Mouse (Mus musculus) hindbrain, embryonic 14.5 days (tissue): ENCODE results near the gene Sh3bgrl2. TPM values are rescaled to one million over a fixed set of nuclear protein-coding genes. Genes with fewer than 3 reads are reported as not detected.

Experiments
- ATAC-seq: fragments of 200-750 bp; cut with Nextera tagmentation; 2 replicates; pipeline ENCODE4 v1.8.0; 2017; ENCODE audit warnings: moderate number of reproducible peaks, mild to moderate bottlenecking, moderate TSS enrichment, moderate library complexity; ENCODE audit not compliant: low FRiP score
- DNase-seq: peaks from one replicate; pipeline ENCODE4 v3.0.0-alpha.2; 2015; ENCODE audit warnings: low spot score
- H3K27ac ChIP-seq: fragments of 300-500 bp; sonication (generic); 2 replicates; pipeline ENCODE4 v1.5.1; 2014; ENCODE audit warnings: mild to moderate bottlenecking, moderate library complexity
- H3K27me3 ChIP-seq: fragments of 300-500 bp; sonication (generic); 2 replicates; pipeline ENCODE4 v1.6.1; 2014; ENCODE audit warnings: mild to moderate bottlenecking, low read length, mixed read lengths; ENCODE audit not compliant: control insufficient read depth, insufficient read depth
- H3K36me3 ChIP-seq: fragments of 300-500 bp; sonication (generic); replicated peaks from 2 replicates; pipeline ENCODE4 v1.6.1; 2014; ENCODE audit not compliant: control insufficient read depth, insufficient read depth
- H3K4me1 ChIP-seq: fragments of 300-500 bp; sonication (generic); replicated peaks from 2 replicates; pipeline ENCODE4 v1.6.1; 2014; ENCODE audit warnings: antibody characterized with exemption, low read length, mixed read lengths; ENCODE audit not compliant: control insufficient read depth, insufficient read depth
- H3K4me2 ChIP-seq: fragments of 300-500 bp; sonication (generic); replicated peaks from 2 replicates; pipeline ENCODE4 v1.6.1; 2014; ENCODE audit warnings: mild to moderate bottlenecking, moderate library complexity
- H3K4me3 ChIP-seq: fragments of 300-500 bp; sonication (generic); replicated peaks from 2 replicates; pipeline ENCODE4 v1.5.1; 2014; ENCODE audit warnings: mild to moderate bottlenecking, low read length
- H3K9ac ChIP-seq: fragments of 300-500 bp; sonication (generic); 2 replicates; pipeline ENCODE4 v1.6.1; 2014
- H3K9me3 ChIP-seq: fragments of 300-500 bp; sonication (generic); 2 replicates; pipeline ENCODE4 v1.6.1; 2016; ENCODE audit warnings: low read length; ENCODE audit not compliant: control insufficient read depth
- WGBS: fragments of 180-500 bp; shearing (Covaris S2); extraction: QIAGEN DNeasy Blood & Tissue Kit; methylation state at CpG from one replicate; pipeline ENCODE4 v1.1.7; 2014; 5-methylcytosine and 5-hydroxymethylcytosine counted together
- polyA plus RNA-seq: library from polyadenylated mRNA; unstranded; fragments of >200 nt; fragmentation: Nextera tagmentation; extraction: Ambion mirVana; gene quantifications from 2 replicates; pipeline ENCODE4 v1.2.1, GENCODE M21; 2014

The Sh3bgrl2 gene
- polyA plus RNA-seq, 1 experiment from 2014 or later = 9.7 TPM

DNA sequence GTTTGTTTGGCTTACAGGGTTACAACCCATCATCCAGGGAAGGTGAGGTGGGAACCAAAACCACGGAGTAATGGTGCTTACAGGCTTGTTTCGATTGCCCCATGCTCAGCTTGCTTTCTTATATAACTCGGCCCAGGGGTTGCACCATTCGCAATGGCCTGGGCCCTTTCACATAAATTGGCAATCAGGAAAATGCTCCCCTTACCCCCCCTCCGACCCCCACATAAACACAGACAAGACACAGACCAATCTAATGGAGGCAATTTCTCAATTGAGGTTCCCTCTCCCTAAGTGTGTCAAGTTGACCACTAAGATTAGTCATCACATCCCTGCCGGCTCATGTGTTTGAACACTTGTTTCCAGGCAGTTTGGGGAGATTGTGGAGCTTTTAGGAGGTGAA, 82.2 kb downstream of the Sh3bgrl2 start:
- ATAC-seq (no peak), DNase-seq (no peak)
- Histone ChIP-seq H3K9me3 (no peaks in the 10 kb centered on the region), H3K4me1 (peaks cover 12% of the 10 kb centered on the region), H3K4me3 (no peak overlapping the region), H3K9ac (no peak overlapping the region), H3K27me3 (no peaks in the 10 kb centered on the region), H3K4me2 (no peak overlapping the region), H3K27ac (no peak overlapping the region), H3K36me3 (no peaks in the 10 kb centered on the region)
- WGBS = 87% methylated on average over 6 of the region's 6 CpGs

DNA sequence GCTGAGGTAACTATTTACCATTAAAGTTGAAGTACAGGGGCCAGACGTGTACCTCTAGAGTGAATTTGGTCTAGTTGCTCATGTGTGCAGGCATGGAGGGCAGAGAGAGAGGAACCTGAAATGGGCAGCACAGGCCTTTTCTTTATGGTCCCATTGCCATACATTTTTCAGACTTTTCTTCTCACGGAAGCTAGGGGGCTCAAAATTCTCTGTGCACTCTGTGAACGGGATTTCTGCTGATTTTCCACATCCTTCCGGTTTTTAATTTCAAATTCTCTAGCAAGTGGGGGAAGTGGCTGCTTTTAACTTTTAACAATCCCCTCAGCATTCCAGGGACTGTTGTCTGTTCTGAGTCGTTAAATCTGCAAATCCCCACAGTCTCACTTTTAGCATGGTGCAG, 83.8 kb downstream of the Sh3bgrl2 start:
- DNase-seq = no peak
- ATAC-seq = no peak
- H3K9ac ChIP-seq = no peak overlapping the region
- H3K4me2 ChIP-seq = no peak overlapping the region
- H3K9me3 ChIP-seq = no peaks in the 10 kb centered on the region
- peaks cover 21% of the 10 kb centered on the region for H3K4me1 ChIP-seq
- peak overlapping the region; percentile 24; the same call in 1 of the 2 replicates for H3K27ac ChIP-seq
- no peak overlapping the region for H3K4me3 ChIP-seq
- H3K36me3 ChIP-seq = no peaks in the 10 kb centered on the region
- H3K27me3 ChIP-seq = no peaks in the 10 kb centered on the region
- WGBS = 65% methylated on average over 5 of the region's 5 CpGs

DNA sequence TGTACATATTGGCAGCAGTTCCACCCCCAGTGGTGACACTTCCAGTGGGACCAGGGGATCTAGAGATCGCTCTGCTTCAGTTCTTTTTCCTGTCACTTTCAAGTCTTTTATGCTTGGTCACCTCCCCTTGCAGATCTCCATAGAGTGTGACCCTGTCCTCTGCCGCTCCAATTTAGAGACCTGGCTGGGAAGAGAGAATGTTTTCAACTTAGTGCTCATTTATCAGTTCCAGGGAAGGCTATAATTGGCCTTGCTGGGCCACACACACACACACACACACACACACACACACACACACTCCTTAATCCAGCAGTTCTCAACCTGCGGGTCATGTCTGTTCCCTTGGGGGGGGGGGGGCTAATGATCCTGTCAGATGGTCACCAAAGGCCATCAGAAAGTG, 86.6 kb downstream of the Sh3bgrl2 start:
- H3K9ac ChIP-seq = no peak overlapping the region
- no peak overlapping the region for H3K4me2 ChIP-seq
- 38% methylated on average over 3 of the region's 3 CpGs for WGBS
- DNase-seq (no peak), ATAC-seq (no peak)
- peaks cover 9% of the 10 kb centered on the region for H3K4me1 ChIP-seq
- no peaks in the 10 kb centered on the region for H3K36me3 ChIP-seq
- H3K27ac ChIP-seq = no peak overlapping the region
- H3K9me3 ChIP-seq = no peaks in the 10 kb centered on the region
- H3K4me3 ChIP-seq = no peak overlapping the region
- no peaks in the 10 kb centered on the region for H3K27me3 ChIP-seq

DNA sequence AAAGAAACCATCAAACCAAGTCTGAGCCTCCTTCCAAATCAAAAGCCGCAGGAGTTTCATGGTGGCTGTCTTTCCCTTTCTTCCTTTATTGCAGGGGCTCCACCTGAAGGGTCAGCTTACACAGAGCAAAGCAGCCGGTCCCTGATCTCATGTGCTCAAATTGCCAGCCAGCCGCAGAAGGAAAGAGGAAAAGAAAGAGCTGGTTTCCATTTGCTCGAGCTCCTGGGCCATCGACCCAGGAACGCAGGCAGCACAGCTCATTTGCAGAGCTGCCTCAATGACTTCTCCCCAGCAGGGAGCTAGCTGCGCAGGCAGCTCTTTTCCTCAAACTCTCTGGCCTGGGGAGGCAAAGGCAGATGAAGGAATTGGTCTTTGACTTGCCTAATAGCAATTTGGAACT, 87.9 kb downstream of the Sh3bgrl2 start:
- WGBS = 8% methylated on average over 7 of the region's 7 CpGs
- Histone ChIP-seq H3K4me1 (peaks cover 9% of the 10 kb centered on the region), H3K4me2 (peak overlapping the region; percentile 27), H3K27me3 (no peaks in the 10 kb centered on the region), H3K36me3 (no peaks in the 10 kb centered on the region), H3K27ac (peak overlapping the region; percentile 81), H3K9me3 (no peaks in the 10 kb centered on the region), H3K9ac (0 out of 2 replicates have a peak overlapping the region, but pooled peaks have one; percentile 24), H3K4me3 (no peak overlapping the region)
- no peak for ATAC-seq
- DNase-seq = no peak

DNA sequence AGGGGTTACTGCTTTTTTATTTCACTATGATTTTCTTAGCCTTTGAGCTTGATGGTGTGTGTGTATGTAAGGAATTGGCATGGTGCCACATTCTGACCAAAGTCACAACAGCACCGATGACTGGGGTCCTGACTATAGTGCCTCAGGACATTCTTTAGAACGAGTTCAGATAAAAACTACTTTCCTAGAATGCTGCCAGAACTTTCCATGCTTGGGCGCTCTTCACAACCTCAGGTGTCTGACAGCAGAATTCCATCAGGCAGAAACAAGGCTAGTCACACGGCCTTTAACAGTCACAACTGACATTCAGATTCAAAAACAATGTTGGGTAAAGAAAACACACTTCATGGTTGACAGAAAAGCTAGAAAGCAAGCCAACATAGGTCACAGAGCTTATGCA, 95.0 kb downstream of the Sh3bgrl2 start:
- 40% methylated on average over 4 of the region's 4 CpGs for WGBS
- ATAC-seq = no peak
- peak overlapping the region; percentile 56 for H3K27ac ChIP-seq
- H3K4me2 ChIP-seq = no peak overlapping the region
- no peak overlapping the region for H3K9ac ChIP-seq
- peaks cover 10% of the 10 kb centered on the region for H3K4me1 ChIP-seq
- DNase-seq = no peak
- H3K36me3 ChIP-seq = no peaks in the 10 kb centered on the region
- H3K4me3 ChIP-seq = no peak overlapping the region
- no peaks in the 10 kb centered on the region for H3K9me3 ChIP-seq
- H3K27me3 ChIP-seq = no peaks in the 10 kb centered on the region

DNA sequence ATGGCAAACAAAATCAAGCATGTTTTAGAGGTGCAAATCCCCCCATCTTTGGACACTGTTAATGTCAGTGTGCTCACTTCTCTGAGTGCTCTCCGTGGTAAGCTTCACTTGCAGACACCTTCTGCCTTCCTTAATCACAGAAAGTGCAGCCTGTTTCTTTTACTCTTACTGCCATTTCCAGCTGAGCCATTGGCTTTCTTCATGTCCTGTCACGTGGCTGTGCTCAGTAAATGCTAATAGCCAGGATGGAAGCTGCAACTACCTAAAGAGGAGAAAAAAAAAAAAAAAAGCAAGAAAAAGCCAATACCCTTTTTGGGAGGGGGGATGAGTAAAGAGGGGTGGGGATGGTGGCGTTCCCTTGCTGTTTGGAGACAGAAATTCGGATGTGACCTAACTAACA, 95.7 kb downstream of the Sh3bgrl2 start:
- WGBS = 48% methylated on average over 4 of the region's 4 CpGs
- ATAC-seq (no peak), DNase-seq (no peak)
- Histone ChIP-seq H3K27ac (peak overlapping the region; percentile 56), H3K4me1 (peaks cover 16% of the 10 kb centered on the region), H3K36me3 (no peaks in the 10 kb centered on the region), H3K9me3 (no peaks in the 10 kb centered on the region), H3K27me3 (no peaks in the 10 kb centered on the region), H3K4me3 (no peak overlapping the region), H3K9ac (no peak overlapping the region), H3K4me2 (0 out of 2 replicates have a peak overlapping the region, but pooled peaks have one; percentile 5)

DNA sequence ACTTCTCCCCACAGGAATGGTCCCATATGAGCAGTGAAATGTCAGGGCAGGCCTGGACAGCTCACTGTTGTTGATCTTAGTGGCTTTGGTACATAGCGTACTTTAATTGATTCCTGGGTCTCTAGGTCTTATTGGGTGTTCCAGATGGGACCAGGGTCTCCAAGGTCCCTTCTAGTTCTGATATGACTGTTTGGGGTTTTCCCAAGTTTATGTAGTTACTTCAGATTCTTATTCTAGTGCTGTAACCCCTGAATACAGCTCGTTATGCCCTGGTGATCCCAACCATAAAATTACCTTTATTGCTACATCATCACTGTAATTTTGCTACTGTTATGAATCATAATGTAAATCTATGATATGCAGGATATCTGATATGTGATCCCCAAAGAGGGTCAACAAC, 98.1 kb downstream of the Sh3bgrl2 start:
- no peaks in the 10 kb centered on the region for H3K9me3 ChIP-seq
- no peaks in the 10 kb centered on the region for H3K36me3 ChIP-seq
- no peaks in the 10 kb centered on the region for H3K27me3 ChIP-seq
- ATAC-seq (no peak), DNase-seq (no peak)
- no peak overlapping the region for H3K9ac ChIP-seq
- no peak overlapping the region for H3K4me2 ChIP-seq
- peaks cover 17% of the 10 kb centered on the region for H3K4me1 ChIP-seq
- WGBS = 96% methylated on average over 2 of the region's 2 CpGs
- H3K27ac ChIP-seq = no peak overlapping the region
- no peak overlapping the region for H3K4me3 ChIP-seq

DNA sequence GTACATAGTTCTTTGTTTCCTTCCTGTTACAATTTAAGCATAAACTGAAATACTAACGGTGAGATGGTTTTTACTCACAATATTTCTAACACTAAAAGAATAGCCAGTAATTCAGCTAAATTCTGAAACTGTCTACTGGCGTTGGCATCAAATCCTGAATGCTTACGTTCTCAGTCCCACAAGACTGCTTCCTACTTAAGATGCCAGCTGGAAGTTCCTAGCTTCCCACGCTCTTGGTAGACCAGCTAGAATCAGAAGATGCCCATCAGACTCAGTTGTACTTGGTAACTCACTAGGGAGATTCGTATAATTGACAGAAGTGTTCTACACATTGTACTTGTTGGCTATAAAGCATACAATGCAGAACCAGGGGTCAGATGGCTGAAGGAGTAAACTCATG, 98.6 kb downstream of the Sh3bgrl2 start:
- H3K36me3 ChIP-seq = no peaks in the 10 kb centered on the region
- no peaks in the 10 kb centered on the region for H3K9me3 ChIP-seq
- peaks cover 17% of the 10 kb centered on the region for H3K4me1 ChIP-seq
- no peak overlapping the region for H3K27ac ChIP-seq
- H3K27me3 ChIP-seq = no peaks in the 10 kb centered on the region
- ATAC-seq (no peak), DNase-seq (no peak)
- no peak overlapping the region for H3K4me2 ChIP-seq
- H3K9ac ChIP-seq = no peak overlapping the region
- no peak overlapping the region for H3K4me3 ChIP-seq
- WGBS = 91% methylated on average over 5 of the region's 5 CpGs

DNA sequence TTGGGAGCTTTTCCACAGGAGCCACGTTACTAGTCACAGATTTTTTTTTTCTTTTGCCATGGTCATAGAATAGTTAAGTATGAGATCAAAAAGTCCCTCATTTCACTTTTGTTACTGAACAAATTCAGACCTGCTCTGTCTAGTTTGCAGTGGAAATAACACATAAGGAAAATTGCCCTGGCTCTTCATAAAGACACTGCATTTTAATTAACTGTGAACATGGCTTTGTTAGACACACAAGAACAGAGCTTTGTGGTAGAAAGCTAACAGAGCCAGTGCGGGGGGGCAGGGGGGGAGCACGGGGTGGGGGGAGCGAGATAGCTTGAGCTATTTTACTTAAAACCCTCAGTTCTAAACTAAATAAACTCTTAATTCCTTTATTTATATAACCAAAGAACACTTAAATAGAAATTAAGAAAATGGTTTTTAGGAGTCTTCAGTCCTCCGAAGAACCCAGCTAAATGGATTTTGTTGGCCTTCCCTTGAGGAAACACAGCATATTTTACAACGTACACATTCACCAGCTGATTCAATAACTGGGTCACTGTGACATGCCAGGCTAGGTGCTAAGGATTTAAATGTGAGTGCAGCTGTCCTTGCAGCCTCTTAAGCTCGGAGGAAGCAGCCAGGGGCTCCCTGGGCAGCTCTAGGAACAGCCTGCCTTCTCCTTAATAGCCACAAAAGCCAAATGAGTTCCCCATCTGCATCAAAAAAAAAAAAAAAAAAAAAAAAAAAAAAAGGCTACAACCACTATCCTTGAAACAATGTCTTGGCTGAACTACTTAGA, 100.0 kb downstream of the Sh3bgrl2 start:
- H3K9me3 ChIP-seq = no peaks in the 10 kb centered on the region
- WGBS = 19% methylated on average over 7 of the region's 7 CpGs
- no peaks in the 10 kb centered on the region for H3K36me3 ChIP-seq
- no peak overlapping the region for H3K4me3 ChIP-seq
- H3K4me1 ChIP-seq = peaks cover 17% of the 10 kb centered on the region
- H3K4me2 ChIP-seq = no peak overlapping the region
- H3K27ac ChIP-seq = peak overlapping the region; percentile 54
- no peak overlapping the region for H3K9ac ChIP-seq
- ATAC-seq = no peak
- DNase-seq = no peak
- H3K27me3 ChIP-seq = no peaks in the 10 kb centered on the region
